Mouse (Mus musculus) CD4-positive, CD25-positive, alpha-beta regulatory T cell, adult 4 months (primary cell): ENCODE results near the gene Pitx2. TPM values are rescaled to one million over a fixed set of nuclear protein-coding genes. Genes with fewer than 3 reads are reported as not detected.
A peak's percentile ranks its signal among the peaks of the same experiment; 100 is the strongest.

ENCODE experiments used
- ATAC-seq: one replicate; pipeline ENCODE4 v1.8.0; 2017
- polyA plus RNA-seq, 2 experiments: library from polyadenylated mRNA; unstranded; fragments of 100-300 nt; shearing (Covaris generic); gene quantifications; one replicate each; pipeline ENCODE4 v1.2.1; 2017

Gene Pitx2
- polyA plus RNA-seq, 2 experiments from 2014 or later: 0.42 to 0.55 TPM

GRCm38 (mm10) chr3:129202871-129203740 lies 3.4 kb downstream of the Pitx2 start:
- ATAC-seq: no peak

- ATAC-seq: no peak
These were observed 4.2 kb downstream of the Pitx2 start for GRCm38 (mm10) chr3:129203761-129204440.

- ATAC-seq: no peak
These were observed 5.0 kb downstream of the Pitx2 start for GRCm38 (mm10) chr3:129204441-129205313.

- no peak for ATAC-seq
These were observed 6.0 kb downstream of the Pitx2 start for GRCm38 (mm10) chr3:129205481-129206175.

GRCm38 (mm10) chr3:129206776-129207175 lies 7.1 kb downstream of the Pitx2 start:
- no peak for ATAC-seq

- ATAC-seq: no peak
These were observed 7.8 kb downstream of the Pitx2 start for GRCm38 (mm10) chr3:129207231-129208030.

- no peak for ATAC-seq
These were observed 8.3 kb downstream of the Pitx2 start for GRCm38 (mm10) chr3:129208031-129208380.

GRCm38 (mm10) chr3:129208421-129208820 lies 8.7 kb downstream of the Pitx2 start:
- no peak for ATAC-seq

GRCm38 (mm10) chr3:129209266-129209665 lies 9.6 kb downstream of the Pitx2 start:
- no peak for ATAC-seq

- ATAC-seq: no peak
These were observed 10.1 kb downstream of the Pitx2 start for GRCm38 (mm10) chr3:129209771-129210170.

GRCm38 (mm10) chr3:129212038-129212645 lies 12.5 kb downstream of the Pitx2 start:
- no peak for ATAC-seq

- no peak for ATAC-seq
These were observed 13.1 kb downstream of the Pitx2 start for GRCm38 (mm10) chr3:129212807-129213206.

GRCm38 (mm10) chr3:129213633-129214145 lies 14.0 kb downstream of the Pitx2 start:
- ATAC-seq: peak; percentile 86

- peak; percentile 26 for ATAC-seq
These were observed 14.5 kb downstream of the Pitx2 start for GRCm38 (mm10) chr3:129214146-129214665.

- ATAC-seq: no peak
These were observed 15.0 kb downstream of the Pitx2 start for GRCm38 (mm10) chr3:129214666-129215161.

GRCm38 (mm10) chr3:129215241-129215750 lies 15.6 kb downstream of the Pitx2 start:
- no peak for ATAC-seq

GRCm38 (mm10) chr3:129215751-129216331 lies 16.2 kb downstream of the Pitx2 start:
- ATAC-seq: no peak

GRCm38 (mm10) chr3:129216491-129216890 lies 16.8 kb downstream of the Pitx2 start:
- no peak for ATAC-seq

GRCm38 (mm10) chr3:129216911-129217561 lies 17.4 kb downstream of the Pitx2 start:
- no peak for ATAC-seq
